10 mouse cellular contexts compared by ENCODE assay signal in genomic region chr7:118409421-118409820, GRCm38 (mm10). TPM values are rescaled to one million over a fixed set of nuclear protein-coding genes. Genes with fewer than 3 reads are reported as not detected.
DNase-seq lines count a peak whose midpoint lies in the region; ATAC-seq and TF ChIP-seq lines count a peak whose summit lies in the region.
"Had no signal": no experiment of that assay in that cellular context is flagged by ENCODE, and none has a peak within 500 bp of the region (broad histone marks: within the 10 kb centered on the region; RNA-seq: fewer than 3 reads in every experiment).

No protein-coding gene starts in this region.

- ATAC-seq in liver, postnatal 0 days = no peak
- no peak for ATAC-seq in liver, embryonic 11.5 days (replicated peaks; ENCODE audit: low FRiP score)
- ATAC-seq in erythroid progenitor cell, adult 5-6 weeks (replicated peaks; ENCODE audit: low FRiP score, poor library complexity, severe bottlenecking) = no peak

- TF ChIP-seq CTCF in liver, postnatal 0 days (IDR thresholded peaks at IDR 0.05; ENCODE audit: low read depth) = peak; percentile 50

- no peak for TF ChIP-seq EP300 in liver, postnatal 0 days (IDR thresholded peaks at IDR 0.05; ENCODE audit: low read depth)

- no peaks in the 10 kb centered on the region for H3K4me1 ChIP-seq in liver, postnatal 0 days (ENCODE audit: insufficient read depth)
- no peaks in the 10 kb centered on the region for H3K4me1 ChIP-seq in liver, embryonic 11.5 days (replicated peaks; ENCODE audit: control insufficient read depth, insufficient read depth, low read length)

- no peaks in the 10 kb centered on the region for H3K27me3 ChIP-seq in liver, postnatal 0 days (ENCODE audit: insufficient read depth, low read length)
- no peaks in the 10 kb centered on the region for H3K27me3 ChIP-seq in liver, embryonic 11.5 days (replicated peaks; ENCODE audit: control insufficient read depth, insufficient read depth, low read length)
- H3K27me3 ChIP-seq: limb, embryonic 12.5 days had no signal

- no peaks in the 10 kb centered on the region for H3K36me3 ChIP-seq in liver, postnatal 0 days (replicated peaks; ENCODE audit: insufficient read depth, low read length)
- H3K36me3 ChIP-seq in liver, embryonic 11.5 days (ENCODE audit: control insufficient read depth, insufficient read depth, low read length) = no peaks in the 10 kb centered on the region
- H3K36me3 ChIP-seq: limb, embryonic 12.5 days had no signal

- H3K4me3 ChIP-seq in liver, postnatal 0 days (ENCODE audit: low read depth, low read length) = no peak overlapping the region
- no peak overlapping the region for H3K4me3 ChIP-seq in liver, embryonic 11.5 days (ENCODE audit: low read depth, low read length)
- H3K4me3 ChIP-seq: limb, embryonic 12.5 days had no signal

- H3K9me3 ChIP-seq in liver, postnatal 0 days (ENCODE audit: low read length) = no peaks in the 10 kb centered on the region
- no peaks in the 10 kb centered on the region for H3K9me3 ChIP-seq in liver, embryonic 11.5 days (ENCODE audit: control insufficient read depth, low read length)

- H3K9ac ChIP-seq in liver, postnatal 0 days (replicated peaks) = no peak overlapping the region
- no peak overlapping the region for H3K9ac ChIP-seq in liver, embryonic 11.5 days (ENCODE audit: low read depth, low read length)
- H3K9ac ChIP-seq: limb, embryonic 12.5 days had no signal

- WGBS in liver, postnatal 0 days (ENCODE audit: insufficient replicate concordance) = 38% methylated on average over 2 of the region's 2 CpGs
- WGBS in liver, embryonic 11.5 days = 20% methylated on average over 2 of the region's 2 CpGs

- DNase-seq in cerebellum, postnatal 14 days = peak; percentile 21 to 27
- DNase-seq in cerebellum, postnatal 4 days (ENCODE audit: low spot score in 2 of 2) = no peak
- DNase-seq in liver, postnatal 0 days = no peak
- DNase-seq in liver, embryonic 11.5 days (ENCODE audit: low spot score) = no peak
- DNase-seq in brain, adult 2 months (ENCODE audit: low read depth, low spot score) = peak; percentile 23
- DNase-seq in lung, postnatal 14 days = peak; percentile 10
- no peak for DNase-seq in c-Kit-positive CD71-positive TER-119-positive erythroid progenitor cells, embryonic 14.5 days (ENCODE audit: low spot score)

- no peak overlapping the region for H3K4me2 ChIP-seq in liver, postnatal 0 days (ENCODE audit: low read depth, low read length)
- no peak overlapping the region for H3K4me2 ChIP-seq in liver, embryonic 11.5 days
- H3K4me2 ChIP-seq: limb, embryonic 12.5 days had no signal

- H3K27ac ChIP-seq in liver, postnatal 0 days (ENCODE audit: low read depth) = no peak overlapping the region
- no peak overlapping the region for H3K27ac ChIP-seq in liver, embryonic 11.5 days (ENCODE audit: low read depth, low read length)
- H3K27ac ChIP-seq: limb, embryonic 12.5 days had no signal

RNA-seq across cellular contexts. Expression of gene Syt17, which starts 38.6 kb away (rescaled TPM):
- polyA plus RNA-seq in liver, postnatal 0 days (2015; fragmentation: Nextera tagmentation; extraction: Ambion mirVana) = 0.06 and 0.08 TPM in 2 replicates
- 0.61 and 1.2 TPM in 2 replicates for polyA plus RNA-seq in liver, embryonic 11.5 days (2014; fragmentation: Nextera tagmentation; extraction: Ambion mirVana)
- total RNA-seq in erythroid progenitor cell, adult 5-6 weeks (2015; ENCODE audit: low replicate concordance) = not detected in 2 replicates
- 0.51 TPM in 1 of 2 replicates, not detected in the other for total RNA-seq in erythroid progenitor cell, adult 5-6 weeks (2017; ENCODE audit: low replicate concordance)
- total RNA-seq: common myeloid progenitor, adult 5-6 weeks had no signal

Comparison
In these comparisons a context has a peak if more than half of its experiments do, and no peak if none do; other contexts are left out.
1. DNase-seq: peak in cerebellum, postnatal 14 days (2 of 2), brain, adult 2 months (single experiment) and lung, postnatal 14 days (single experiment); none in cerebellum, postnatal 4 days (0 of 2), liver, postnatal 0 days (single experiment), liver, embryonic 11.5 days (single experiment) and c-Kit-positive CD71-positive TER-119-positive erythroid progenitor cells, embryonic 14.5 days (single experiment).